Mouse (Mus musculus) cerebellum, adult 9-10 months (tissue): ENCODE results near the gene Tia1.
"Not testable (repeated sequence)": the region's sequence is repeated elsewhere in the genome, so short reads cannot be mapped to it uniquely, and the experiment has no call there.

Experiments
- DNase-seq: peaks from one replicate; pipeline ENCODE4 v3.0.0; 2022

Tia1 gene

GRCm38 (mm10) chr6:86404100-86404861 lies at the start of gene Tia1:
Tia1 (plus strand) TSS chr6:86404219.
- DNase-seq: peak; percentile 98

- DNase-seq: no peak
Measured at GRCm38 (mm10) chr6:86354948-86355347, 49.1 kb upstream of the Tia1 start.

- no peak for DNase-seq
Measured at GRCm38 (mm10) chr6:86356956-86357355, 47.1 kb upstream of the Tia1 start.

GRCm38 (mm10) chr6:86360691-86361090 lies 43.3 kb upstream of the Tia1 start:
- DNase-seq: no peak

- DNase-seq: no peak
Measured at GRCm38 (mm10) chr6:86361373-86361772, 42.6 kb upstream of the Tia1 start.

- peak; percentile 88 for DNase-seq
Measured at GRCm38 (mm10) chr6:86364442-86365141, 39.4 kb upstream of the Tia1 start.

- DNase-seq: peak; percentile 93
Measured at GRCm38 (mm10) chr6:86365371-86366124, 38.5 kb upstream of the Tia1 start, which contains the start of gene Fam136a. Fam136a (plus strand) TSS chr6:86365646.

GRCm38 (mm10) chr6:86366125-86366852 lies 37.7 kb upstream of the Tia1 start:
- DNase-seq: peak; percentile 75

- no peak for DNase-seq
Measured at GRCm38 (mm10) chr6:86366853-86367249, 37.2 kb upstream of the Tia1 start.

- DNase-seq: peak; percentile 34
Measured at GRCm38 (mm10) chr6:86368479-86368878, 35.5 kb upstream of the Tia1 start.

- peak; percentile 40 for DNase-seq
Measured at GRCm38 (mm10) chr6:86370093-86370713, 33.8 kb upstream of the Tia1 start.

- DNase-seq: no peak
Measured at GRCm38 (mm10) chr6:86370764-86371339, 33.2 kb upstream of the Tia1 start, which contains the start of gene Snrpg. Snrpg (plus strand) TSS chr6:86371304.

- peak; percentile 97 for DNase-seq
Measured at GRCm38 (mm10) chr6:86371340-86371911, 32.6 kb upstream of the Tia1 start.

- peak; percentile 36 for DNase-seq
Measured at GRCm38 (mm10) chr6:86371950-86372516, 32.0 kb upstream of the Tia1 start.

GRCm38 (mm10) chr6:86373556-86373955 lies 30.5 kb upstream of the Tia1 start:
- DNase-seq: no peak

- no peak for DNase-seq
Measured at GRCm38 (mm10) chr6:86378341-86378740, 25.7 kb upstream of the Tia1 start.

GRCm38 (mm10) chr6:86380112-86380511 lies 23.9 kb upstream of the Tia1 start:
- not testable (repeated sequence) for DNase-seq

GRCm38 (mm10) chr6:86382551-86382950 lies 21.5 kb upstream of the Tia1 start:
- no peak for DNase-seq

GRCm38 (mm10) chr6:86383370-86383769 lies 20.6 kb upstream of the Tia1 start:
- DNase-seq: no peak

- no peak for DNase-seq
Measured at GRCm38 (mm10) chr6:86384692-86385091, 19.3 kb upstream of the Tia1 start.
